Mouse (Mus musculus) ES-E14 (cell line): ENCODE measurements around the gene Olfr156.

Experiments used
- HCFC1 ChIP-seq: IDR thresholded peaks from 2 replicates; pipeline ENCODE4 v1.6.1; 2012; ENCODE audit warnings: low read length, inconsistent platforms, borderline replicate concordance; ENCODE audit not compliant: insufficient read depth
- ZC3H11A ChIP-seq: IDR thresholded peaks from 2 replicates; pipeline ENCODE4 v1.6.1; 2012; ENCODE audit warnings: low read depth, mild to moderate bottlenecking, inconsistent platforms, low read length, borderline replicate concordance

- TF ChIP-seq HCFC1 (no peak), ZC3H11A (no peak)
Measured at GRCm38 (mm10) chr4:43771626-43772025, 52.1 kb downstream of the Olfr156 start.
